Mouse (Mus musculus): ENCODE results near the gene Trip10. TPM values are rescaled to one million over a fixed set of nuclear protein-coding genes. Genes with fewer than 3 reads are reported as not detected.

The Trip10 gene
- polyA plus RNA-seq, 1 experiment from 2014 or later: 41.6 TPM

- 0 out of 2 replicates have a peak, but pooled peaks cover 3% of the 10 kb centered on the region for H3K4me1 ChIP-seq (replicated peaks)
- H3K27me3 ChIP-seq (replicated peaks): peaks cover 53% of the 10 kb centered on the region
- no peak overlapping the region for H3K9ac ChIP-seq
- H3K36me3 ChIP-seq: no peaks in the 10 kb centered on the region
- WGBS: 58% methylated on average over 9 of the region's 9 CpGs
- no peak overlapping the region for H3K4me2 ChIP-seq
- no peak overlapping the region for H3K27ac ChIP-seq (ENCODE audit: poor library complexity, severe bottlenecking)
- no peak for ATAC-seq (ENCODE audit: insufficient number of reproducible peaks, low FRiP score)
- H3K9me3 ChIP-seq (replicated peaks): no peaks in the 10 kb centered on the region
- H3K4me3 ChIP-seq: no peak overlapping the region
Measured at GRCm38 (mm10) chr17:57223313-57223712, 25.9 kb upstream of the Trip10 start.

DNA sequence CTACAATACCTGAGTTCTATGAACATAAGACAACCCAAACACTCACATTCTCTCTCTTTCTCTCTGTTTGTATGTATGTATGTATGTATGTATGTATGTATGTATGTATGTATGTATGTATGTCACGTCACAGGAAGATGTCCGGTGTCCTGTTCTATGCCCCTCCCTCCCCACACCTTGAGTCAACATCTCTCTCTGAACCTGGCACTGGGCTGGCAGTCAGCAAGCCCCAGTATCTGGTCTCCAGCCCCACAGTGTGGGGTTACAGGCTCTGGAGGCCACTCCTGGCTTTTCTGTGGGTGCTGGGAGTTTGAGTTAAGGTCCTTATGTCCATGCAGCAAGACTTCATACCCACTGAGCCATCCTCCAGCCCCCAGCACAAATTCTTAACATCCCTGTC lies 21.8 kb upstream of the Trip10 start:
- no peaks in the 10 kb centered on the region for H3K9me3 ChIP-seq (replicated peaks)
- H3K36me3 ChIP-seq: no peaks in the 10 kb centered on the region
- 0 out of 2 replicates have a peak, but pooled peaks cover 3% of the 10 kb centered on the region for H3K4me1 ChIP-seq (replicated peaks)
- H3K9ac ChIP-seq: no peak overlapping the region
- ATAC-seq (ENCODE audit: insufficient number of reproducible peaks, low FRiP score): no peak
- no peak overlapping the region for H3K4me2 ChIP-seq
- no peak overlapping the region for H3K27ac ChIP-seq (ENCODE audit: poor library complexity, severe bottlenecking)
- H3K4me3 ChIP-seq: no peak overlapping the region
- H3K27me3 ChIP-seq (replicated peaks): peaks cover 40% of the 10 kb centered on the region
- 95% methylated on average over 2 of the region's 2 CpGs for WGBS

GRCm38 (mm10) chr17:57228014-57228413 lies 21.2 kb upstream of the Trip10 start, which contains the start of gene C3:
Gene C3 (minus strand): TSS chr17:57228136.
- H3K9me3 ChIP-seq (replicated peaks): no peaks in the 10 kb centered on the region
- H3K36me3 ChIP-seq: no peaks in the 10 kb centered on the region
- no peak for ATAC-seq (ENCODE audit: insufficient number of reproducible peaks, low FRiP score)
- peaks cover 38% of the 10 kb centered on the region for H3K27me3 ChIP-seq (replicated peaks)
- H3K4me2 ChIP-seq: no peak within 1 kb of the TSS
- 0 out of 2 replicates have a peak, but pooled peaks cover 3% of the 10 kb centered on the region for H3K4me1 ChIP-seq (replicated peaks)
- no peak within 1 kb of the TSS for H3K9ac ChIP-seq
- no peak within 1 kb of the TSS for H3K27ac ChIP-seq (ENCODE audit: poor library complexity, severe bottlenecking)
- 75% methylated on average over 3 of the region's 3 CpGs for whole genome bisulfite sequencing
- H3K4me3 ChIP-seq: no peak within 1 kb of the TSS

GRCm38 (mm10) chr17:57228873-57229272 lies 20.4 kb upstream of the Trip10 start:
- ATAC-seq (ENCODE audit: insufficient number of reproducible peaks, low FRiP score): no peak
- no peak overlapping the region for H3K9ac ChIP-seq
- H3K4me2 ChIP-seq: no peak overlapping the region

DNA sequence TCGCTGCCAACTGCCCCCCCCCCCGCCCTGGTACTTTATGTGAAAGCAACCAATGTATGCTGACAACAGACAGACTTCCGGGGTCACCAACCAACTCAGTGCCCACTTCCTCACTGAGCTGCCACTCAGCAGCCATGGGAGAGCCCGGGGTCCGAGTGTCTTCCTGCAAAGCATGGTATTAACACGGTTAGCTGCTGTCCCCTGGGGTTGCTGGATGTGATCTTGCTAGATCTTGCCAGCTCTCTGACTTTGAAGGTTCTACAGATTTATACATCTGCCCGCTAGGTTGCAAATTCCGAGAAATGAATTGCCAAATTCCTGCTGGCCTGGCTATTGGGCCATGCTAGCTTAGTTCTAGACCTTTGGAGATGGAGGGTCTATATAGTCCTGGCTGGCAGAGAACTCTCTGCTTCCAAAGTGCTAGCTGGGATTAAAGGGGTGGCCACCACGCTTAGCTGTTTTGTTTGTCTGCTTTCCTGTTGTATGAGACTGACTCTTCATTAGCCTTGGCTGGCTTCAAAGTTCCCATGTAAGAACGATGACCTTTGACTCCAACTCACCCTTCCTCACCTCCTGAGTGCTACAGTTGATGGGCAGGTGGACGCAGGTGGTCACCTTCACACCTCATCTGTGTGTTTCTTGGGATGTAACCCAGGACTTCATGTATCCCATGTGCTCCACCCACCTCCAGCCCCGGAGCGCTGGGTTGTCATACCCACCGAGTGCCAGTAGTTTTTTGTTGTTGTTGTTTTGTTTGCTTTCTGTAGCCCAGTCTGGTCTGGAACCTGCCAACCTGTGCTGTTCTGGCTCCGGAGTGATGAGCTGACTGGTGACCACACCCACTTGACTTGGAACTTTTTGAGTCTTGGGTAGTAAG lies 19.2 kb upstream of the Trip10 start:
- H3K4me1 ChIP-seq (replicated peaks): 0 out of 2 replicates have a peak, but pooled peaks cover 3% of the 10 kb centered on the region
- no peak overlapping the region for H3K27ac ChIP-seq (ENCODE audit: poor library complexity, severe bottlenecking)
- no peak overlapping the region for H3K4me3 ChIP-seq
- H3K36me3 ChIP-seq: peaks cover 10% of the 10 kb centered on the region
- H3K9me3 ChIP-seq (replicated peaks): no peaks in the 10 kb centered on the region
- no peak overlapping the region for H3K4me2 ChIP-seq
- no peak overlapping the region for H3K9ac ChIP-seq
- ATAC-seq (ENCODE audit: insufficient number of reproducible peaks, low FRiP score): no peak
- WGBS: 72% methylated on average over 15 of the region's 15 CpGs
- H3K27me3 ChIP-seq (replicated peaks): peaks cover 18% of the 10 kb centered on the region

More at GRCm38 (mm10) chr17:57228873-57229272, 20.4 kb upstream of the Trip10 start:
- Histone ChIP-seq H3K4me1 (replicated peaks) (0 out of 2 replicates have a peak, but pooled peaks cover 3% of the 10 kb centered on the region), H3K9me3 (replicated peaks) (no peaks in the 10 kb centered on the region), H3K36me3 (no peaks in the 10 kb centered on the region), H3K27me3 (replicated peaks) (peaks cover 30% of the 10 kb centered on the region), H3K4me3 (no peak overlapping the region), H3K27ac (ENCODE audit: poor library complexity, severe bottlenecking) (no peak overlapping the region)
- WGBS: 67% methylated on average over 3 of the region's 3 CpGs

- Histone ChIP-seq H3K27me3 (replicated peaks) (peaks cover 15% of the 10 kb centered on the region), H3K27ac (ENCODE audit: poor library complexity, severe bottlenecking) (no peak overlapping the region), H3K4me3 (no peak overlapping the region), H3K4me2 (no peak overlapping the region), H3K9ac (no peak overlapping the region), H3K4me1 (replicated peaks) (0 out of 2 replicates have a peak, but pooled peaks cover 3% of the 10 kb centered on the region), H3K9me3 (replicated peaks) (no peaks in the 10 kb centered on the region), H3K36me3 (peaks cover 16% of the 10 kb centered on the region)
- ATAC-seq (ENCODE audit: insufficient number of reproducible peaks, low FRiP score): no peak
- WGBS: 40% methylated on average over 6 of the region's 6 CpGs
Measured at GRCm38 (mm10) chr17:57230728-57231125, 18.5 kb upstream of the Trip10 start.

- Histone ChIP-seq H3K36me3 (peaks cover 22% of the 10 kb centered on the region), H3K9ac (no peak overlapping the region), H3K4me3 (no peak overlapping the region), H3K4me2 (no peak overlapping the region), H3K27ac (ENCODE audit: poor library complexity, severe bottlenecking) (no peak overlapping the region), H3K4me1 (replicated peaks) (0 out of 2 replicates have a peak, but pooled peaks cover under 1% of the 10 kb centered on the region), H3K9me3 (replicated peaks) (no peaks in the 10 kb centered on the region), H3K27me3 (replicated peaks) (peaks cover 13% of the 10 kb centered on the region)
- ATAC-seq (ENCODE audit: insufficient number of reproducible peaks, low FRiP score): no peak
Measured at GRCm38 (mm10) chr17:57231321-57231771, 17.9 kb upstream of the Trip10 start.

DNA sequence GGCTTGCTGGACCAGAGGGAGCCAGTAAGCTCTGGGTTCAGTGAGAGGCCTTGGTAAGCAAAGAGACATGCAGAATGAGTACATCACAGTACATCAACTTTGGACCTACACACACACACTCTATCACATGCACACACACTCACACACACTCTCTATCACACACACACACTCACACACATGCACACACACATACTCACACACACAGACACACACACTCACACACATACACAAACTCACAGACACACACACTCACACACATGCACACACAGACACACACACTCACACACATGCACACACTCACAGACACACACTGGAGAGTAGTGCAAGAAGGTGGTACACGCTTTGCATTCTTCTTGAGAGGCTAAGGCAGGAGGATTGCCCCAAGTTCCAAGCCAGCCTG lies 17.1 kb upstream of the Trip10 start:
- no peak overlapping the region for H3K27ac ChIP-seq (ENCODE audit: poor library complexity, severe bottlenecking)
- H3K27me3 ChIP-seq (replicated peaks): 0 out of 2 replicates have a peak, but pooled peaks cover 5% of the 10 kb centered on the region
- H3K9ac ChIP-seq: no peak overlapping the region
- H3K4me1 ChIP-seq (replicated peaks): no peaks in the 10 kb centered on the region
- H3K9me3 ChIP-seq (replicated peaks): no peaks in the 10 kb centered on the region
- H3K4me3 ChIP-seq: no peak overlapping the region
- H3K36me3 ChIP-seq: peaks cover 31% of the 10 kb centered on the region
- 75% methylated on average over 1 of the region's 1 CpGs for WGBS
- no peak overlapping the region for H3K4me2 ChIP-seq
- no peak for ATAC-seq (ENCODE audit: insufficient number of reproducible peaks, low FRiP score)

- Histone ChIP-seq H3K9me3 (replicated peaks) (no peaks in the 10 kb centered on the region), H3K9ac (no peak overlapping the region), H3K4me3 (no peak overlapping the region), H3K27me3 (replicated peaks) (0 out of 2 replicates have a peak, but pooled peaks cover 5% of the 10 kb centered on the region), H3K27ac (ENCODE audit: poor library complexity, severe bottlenecking) (no peak overlapping the region), H3K4me2 (no peak overlapping the region), H3K36me3 (peaks cover 39% of the 10 kb centered on the region), H3K4me1 (replicated peaks) (no peaks in the 10 kb centered on the region)
- no peak for ATAC-seq (ENCODE audit: insufficient number of reproducible peaks, low FRiP score)
- 41% methylated on average over 7 of the region's 7 CpGs for WGBS
Measured at GRCm38 (mm10) chr17:57233038-57233437, 16.2 kb upstream of the Trip10 start.

GRCm38 (mm10) chr17:57234254-57234928 lies 14.9 kb upstream of the Trip10 start:
- Histone ChIP-seq H3K4me3 (no peak overlapping the region), H3K9me3 (replicated peaks) (no peaks in the 10 kb centered on the region), H3K4me1 (replicated peaks) (no peaks in the 10 kb centered on the region), H3K27me3 (replicated peaks) (0 out of 2 replicates have a peak, but pooled peaks cover 5% of the 10 kb centered on the region), H3K27ac (ENCODE audit: poor library complexity, severe bottlenecking) (no peak overlapping the region), H3K9ac (no peak overlapping the region), H3K4me2 (no peak overlapping the region), H3K36me3 (peaks cover 41% of the 10 kb centered on the region)
- ATAC-seq (ENCODE audit: insufficient number of reproducible peaks, low FRiP score): no peak
- WGBS: 81% methylated on average over 12 of the region's 12 CpGs

GRCm38 (mm10) chr17:57235803-57236202 lies 13.5 kb upstream of the Trip10 start:
- peak; percentile 23; the same call in 1 of the 2 replicates for ATAC-seq (ENCODE audit: insufficient number of reproducible peaks, low FRiP score)
- H3K4me3 ChIP-seq: no peak overlapping the region

More at GRCm38 (mm10) chr17:57235803-57236202, 13.5 kb upstream of the Trip10 start:
- 85% methylated on average over 5 of the region's 5 CpGs for WGBS
- Histone ChIP-seq H3K27me3 (replicated peaks) (0 out of 2 replicates have a peak, but pooled peaks cover 5% of the 10 kb centered on the region), H3K4me1 (replicated peaks) (no peaks in the 10 kb centered on the region), H3K27ac (ENCODE audit: poor library complexity, severe bottlenecking) (no peak overlapping the region), H3K9me3 (replicated peaks) (no peaks in the 10 kb centered on the region), H3K4me2 (no peak overlapping the region), H3K36me3 (peaks cover 41% of the 10 kb centered on the region), H3K9ac (no peak overlapping the region)

Measured in heart, embryonic 12.5 days (tissue).